Mouse (Mus musculus) heart, embryonic 14.5 days (tissue): ENCODE data around the gene Btnl6. TPM values are rescaled to one million over a fixed set of nuclear protein-coding genes. Genes with fewer than 3 reads are reported as not detected.
"Not testable (repeated sequence)": the region's sequence is repeated elsewhere in the genome, so short reads cannot be mapped to it uniquely, and the experiment has no call there.

Experiments
- ATAC-seq: fragments of 200-750 bp; cut with Nextera tagmentation; 2 replicates; pipeline ENCODE4 v1.8.0; 2017; ENCODE audit warnings: low read depth, moderate TSS enrichment; ENCODE audit not compliant: insufficient number of reproducible peaks, insufficient read depth, low FRiP score
- H3K27ac ChIP-seq, 2 experiments: fragments of 200-500 bp in 1 of 2; fragments of 300-500 bp in 1 of 2; sonication (generic) in 1 of 2; replicated peaks in 1 of 2; 2 replicates each; pipeline ENCODE4 v1.5.1; 2012 to 2014; ENCODE audit warnings: low read depth in 2 of 2, low read length in 2 of 2, control low read depth in 1 of 2, mild to moderate bottlenecking in 1 of 2, mixed read lengths in 1 of 2; ENCODE audit not compliant: control insufficient read depth in 1 of 2, insufficient read depth in 1 of 2
- H3K27me3 ChIP-seq: fragments of 300-500 bp; sonication (generic); 2 replicates; pipeline ENCODE4 v1.6.1; 2014; ENCODE audit warnings: mild to moderate bottlenecking, low read length, control low read depth; ENCODE audit not compliant: control insufficient read depth, insufficient read depth
- H3K36me3 ChIP-seq: fragments of 300-500 bp; sonication (generic); 2 replicates; pipeline ENCODE4 v1.6.1; 2014; ENCODE audit warnings: mild to moderate bottlenecking, control low read depth, low read length, mixed read lengths; ENCODE audit not compliant: control insufficient read depth, insufficient read depth
- H3K4me1 ChIP-seq, 2 experiments: fragments of 200-500 bp in 1 of 2; fragments of 300-500 bp in 1 of 2; sonication (generic) in 1 of 2; 2 replicates each; pipeline ENCODE4 v1.6.1; 2012 to 2014; ENCODE audit warnings: low read length in 2 of 2, control low read depth in 1 of 2, mixed read lengths in 1 of 2; ENCODE audit not compliant: control insufficient read depth in 2 of 2, insufficient read depth in 2 of 2
- H3K4me2 ChIP-seq: fragments of 300-500 bp; sonication (generic); 2 replicates; pipeline ENCODE4 v1.6.1; 2014; ENCODE audit warnings: mild to moderate bottlenecking, low read length
- H3K4me3 ChIP-seq, 2 experiments: fragments of 200-500 bp in 1 of 2; fragments of 300-500 bp in 1 of 2; sonication (generic) in 1 of 2; 2 replicates each; pipeline ENCODE4 v1.5.1; 2012 to 2014; ENCODE audit warnings: low read length in 2 of 2, mild to moderate bottlenecking in 2 of 2, control low read depth in 1 of 2, low read depth in 1 of 2, moderate library complexity in 1 of 2; ENCODE audit not compliant: control insufficient read depth in 1 of 2, insufficient read depth in 1 of 2
- H3K9ac ChIP-seq: fragments of 300-500 bp; sonication (generic); 2 replicates; pipeline ENCODE4 v1.6.1; 2014; ENCODE audit warnings: mild to moderate bottlenecking, low read length
- H3K9me3 ChIP-seq: fragments of 300-500 bp; sonication (generic); 2 replicates; pipeline ENCODE4 v1.6.1; 2016; ENCODE audit warnings: low read length, control low read depth; ENCODE audit not compliant: control insufficient read depth
- WGBS: fragments of 180-500 bp; shearing (Covaris S2); extraction: QIAGEN DNeasy Blood & Tissue Kit; methylation state at CpG from one replicate; pipeline ENCODE4 v1.1.7; 2014; 5-methylcytosine and 5-hydroxymethylcytosine counted together
- polyA plus RNA-seq: library from polyadenylated mRNA; unstranded; fragments of >200 nt; fragmentation: Nextera tagmentation; extraction: Ambion mirVana; gene quantifications from 2 replicates; pipeline ENCODE4 v1.2.1, GENCODE M21; 2014

Btnl6 gene
- polyA plus RNA-seq, 1 experiment from 2014 or later: not detected

DNA sequence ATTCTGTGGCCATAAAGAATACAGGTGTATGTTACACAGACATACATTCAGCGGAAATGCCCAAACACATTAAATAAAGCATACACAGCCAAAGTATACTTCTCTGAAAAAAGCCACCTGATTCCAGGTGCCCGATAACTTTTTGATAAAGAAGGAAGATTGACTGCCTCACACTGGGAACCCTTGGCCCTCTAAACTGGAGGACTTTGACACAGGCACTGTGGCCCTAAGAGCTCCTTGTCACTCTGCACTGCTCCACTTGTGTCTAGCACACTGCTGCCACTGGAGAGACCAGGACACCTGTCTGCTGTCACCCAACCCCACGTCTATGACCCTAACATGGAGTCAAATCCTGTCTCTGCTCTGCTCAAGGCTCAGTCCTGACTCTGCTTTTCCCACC lies 42.1 kb downstream of the Btnl6 start:
- ATAC-seq: no peak

DNA sequence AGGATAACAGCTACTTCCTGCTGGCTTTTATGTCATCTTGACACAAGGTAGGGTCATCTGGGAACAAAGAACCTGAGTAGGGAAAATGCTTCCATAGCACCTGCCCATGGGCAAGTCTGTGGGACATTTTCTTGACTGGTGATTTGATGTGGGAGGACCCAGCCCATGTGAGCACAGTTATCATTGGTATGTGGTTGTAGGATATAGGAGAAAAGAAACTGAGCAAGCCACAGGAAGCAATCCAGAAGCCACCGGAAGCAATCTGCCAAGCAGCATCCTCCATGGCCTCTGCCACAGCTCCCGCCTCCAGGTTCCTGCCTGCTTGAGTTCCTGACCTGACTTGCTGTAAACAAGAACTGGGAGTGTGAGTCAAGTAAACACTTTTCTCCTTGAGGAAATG lies 46.7 kb downstream of the Btnl6 start:
- Histone ChIP-seq H3K9ac (no peak overlapping the region), H3K27me3 (no peaks in the 10 kb centered on the region), H3K9me3 (no peaks in the 10 kb centered on the region), H3K27ac (no peak overlapping the region), H3K4me2 (no peak overlapping the region), H3K4me3 (no peak overlapping the region), H3K36me3 (no peaks in the 10 kb centered on the region), H3K4me1 (no peaks in the 10 kb centered on the region)
- ATAC-seq: no peak
- 63% methylated on average over 2 of the region's 2 CpGs for WGBS

More for the DNA sequence above, 42.1 kb downstream of the Btnl6 start:
- Histone ChIP-seq H3K4me2 (no peak overlapping the region), H3K9me3 (no peaks in the 10 kb centered on the region), H3K27me3 (no peaks in the 10 kb centered on the region), H3K27ac (no peak overlapping the region), H3K4me1 (no peaks in the 10 kb centered on the region), H3K4me3 (no peak overlapping the region), H3K9ac (no peak overlapping the region), H3K36me3 (no peaks in the 10 kb centered on the region)
- 65% methylated on average over 3 of the region's 3 CpGs for WGBS

DNA sequence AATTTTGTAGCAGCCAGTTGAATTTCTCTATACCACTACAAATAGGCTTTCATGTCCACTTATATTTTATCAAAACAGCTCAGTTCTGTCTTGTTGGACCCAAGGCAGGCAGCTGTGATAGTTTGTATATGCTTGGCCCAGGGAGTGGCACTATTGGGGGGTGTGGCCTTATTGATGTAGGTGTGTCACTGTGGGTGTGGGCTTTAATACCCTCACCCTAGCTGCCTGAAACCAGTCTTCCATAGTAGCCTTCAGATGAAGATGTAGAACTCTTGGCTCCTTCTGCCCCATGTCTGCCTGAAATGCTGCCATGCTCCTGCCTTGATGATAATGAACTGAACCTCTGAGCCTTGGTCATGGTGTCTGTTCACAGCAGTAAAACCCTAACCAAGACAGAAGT lies 51.2 kb downstream of the Btnl6 start:
- H3K4me2 ChIP-seq, H3K9me3 ChIP-seq, ATAC-seq, H3K4me3 ChIP-seq, H3K9ac ChIP-seq, H3K27me3 ChIP-seq, H3K36me3 ChIP-seq, H3K27ac ChIP-seq, H3K4me1 ChIP-seq: not testable (repeated sequence)

DNA sequence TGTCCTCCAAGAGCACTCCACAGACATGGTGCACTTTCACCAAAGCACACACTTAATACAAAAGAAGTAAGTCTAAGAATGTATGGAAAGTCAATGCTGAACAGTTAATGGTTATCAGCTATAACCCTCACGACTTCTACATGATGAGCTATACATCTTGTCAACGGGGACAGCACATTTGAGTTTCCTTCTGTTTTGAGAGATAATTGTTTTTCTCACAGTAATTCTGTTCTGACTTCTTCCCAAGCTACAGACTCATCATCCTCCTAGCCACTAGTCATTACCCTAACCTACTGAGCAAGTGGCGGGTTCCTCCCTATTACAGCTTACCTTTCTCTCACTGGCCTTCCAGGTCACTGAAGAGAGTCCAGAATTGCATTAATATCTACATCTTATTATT lies 57.9 kb downstream of the Btnl6 start:
- Histone ChIP-seq H3K36me3 (no peaks in the 10 kb centered on the region), H3K9ac (no peak overlapping the region), H3K27ac (no peak overlapping the region), H3K4me3 (no peak overlapping the region), H3K4me1 (no peaks in the 10 kb centered on the region), H3K4me2 (no peak overlapping the region), H3K27me3 (no peaks in the 10 kb centered on the region; the same call in 1 of the 2 replicates), H3K9me3 (no peaks in the 10 kb centered on the region)
- ATAC-seq: no peak
- 76% methylated on average over 3 of the region's 3 CpGs for WGBS

Other genes with a start within 250 kb of the Btnl6 start
- 1.2 and 2.5 TPM in 2 replicates for gene H2-Aa, start 229.5 kb downstream of the Btnl6 start, polyA plus RNA-seq
- 2.6 and 3.0 TPM in 2 replicates for gene H2-Eb1, start 211.5 kb downstream of the Btnl6 start, polyA plus RNA-seq
- not detected in 2 replicates for gene H2-Eb2, start 191.7 kb downstream of the Btnl6 start, polyA plus RNA-seq
- not detected in 2 replicates for gene Btnl2, start 162.5 kb downstream of the Btnl6 start, polyA plus RNA-seq
- gene Btnl1, start 140.2 kb downstream of the Btnl6 start, polyA plus RNA-seq: not detected in 2 replicates
- gene BC051142, start 118.5 kb downstream of the Btnl6 start, polyA plus RNA-seq: not detected in 2 replicates
- gene Btnl4, start 40.0 kb downstream of the Btnl6 start, polyA plus RNA-seq: not detected in 2 replicates
- gene Notch4, start 46.9 kb upstream of the Btnl6 start, polyA plus RNA-seq: 9.8 and 11.4 TPM in 2 replicates
- 6.1 and 7.5 TPM in 2 replicates for gene Gpsm3, start 72.5 kb upstream of the Btnl6 start, polyA plus RNA-seq
- gene Pbx2, start 73.9 kb upstream of the Btnl6 start, polyA plus RNA-seq: 5.4 and 7.9 TPM in 2 replicates
- gene Ager, start 80.5 kb upstream of the Btnl6 start, polyA plus RNA-seq: 1.2 and 1.8 TPM in 2 replicates
- 87.0 and 90.9 TPM in 2 replicates for gene Rnf5, start 86.3 kb upstream of the Btnl6 start, polyA plus RNA-seq
- gene Agpat1, start 86.9 kb upstream of the Btnl6 start, polyA plus RNA-seq: 26.1 and 54.4 TPM in 2 replicates
- 0.46 and 0.55 TPM in 2 replicates for gene Egfl8, start 98.6 kb upstream of the Btnl6 start, polyA plus RNA-seq
- 30.4 and 33.3 TPM in 2 replicates for gene Ppt2, start 111.2 kb upstream of the Btnl6 start, polyA plus RNA-seq
- 0.27 and 0.39 TPM in 2 replicates for gene Prrt1, start 112.2 kb upstream of the Btnl6 start, polyA plus RNA-seq
- gene Fkbpl, start 127.4 kb upstream of the Btnl6 start, polyA plus RNA-seq: 7.3 and 8.9 TPM in 2 replicates
- 28.7 and 34.3 TPM in 2 replicates for gene Atf6b, start 129.8 kb upstream of the Btnl6 start, polyA plus RNA-seq
- gene Tnxb, start 153.2 kb upstream of the Btnl6 start, polyA plus RNA-seq: 2.7 and 3.0 TPM in 2 replicates
- gene C4b, start 226.5 kb upstream of the Btnl6 start, polyA plus RNA-seq: 0.13 and 0.23 TPM in 2 replicates